Mouse (Mus musculus) heart, embryonic 16.5 days (tissue): ENCODE results near the gene Mterf1b. TPM values are rescaled to one million over a fixed set of nuclear protein-coding genes. Genes with fewer than 3 reads are reported as not detected.
"Not testable (repeated sequence)": the region's sequence is repeated elsewhere in the genome, so short reads cannot be mapped to it uniquely, and the experiment has no call there.

Experiments used
- ATAC-seq: fragments of 200-750 bp; cut with Nextera tagmentation; replicated peaks from 2 replicates; pipeline ENCODE4 v1.8.0; 2017; ENCODE audit warnings: moderate number of reproducible peaks; ENCODE audit not compliant: insufficient read depth, low FRiP score; ENCODE audit errors: extremely low read depth
- H3K27ac ChIP-seq: fragments of 300-500 bp; sonication (generic); 2 replicates; pipeline ENCODE4 v1.5.1; 2014; ENCODE audit warnings: mild to moderate bottlenecking, low read length, control low read depth, moderate library complexity
- H3K27me3 ChIP-seq: fragments of 300-500 bp; sonication (generic); 2 replicates; pipeline ENCODE4 v1.6.1; 2014; ENCODE audit warnings: low read length, mixed read lengths; ENCODE audit not compliant: control insufficient read depth, insufficient read depth
- H3K36me3 ChIP-seq: fragments of 300-500 bp; sonication (generic); 2 replicates; pipeline ENCODE4 v1.6.1; 2014; ENCODE audit not compliant: control insufficient read depth, insufficient read depth
- H3K4me1 ChIP-seq: fragments of 300-500 bp; sonication (generic); 2 replicates; pipeline ENCODE4 v1.6.1; 2014; ENCODE audit warnings: low read length, mixed read lengths; ENCODE audit not compliant: control insufficient read depth, insufficient read depth
- H3K4me2 ChIP-seq: fragments of 300-500 bp; sonication (generic); 2 replicates; pipeline ENCODE4 v1.6.1; 2014; ENCODE audit warnings: low read depth, mild to moderate bottlenecking, control low read depth, low read length
- H3K4me3 ChIP-seq: fragments of 300-500 bp; sonication (generic); 2 replicates; pipeline ENCODE4 v1.5.1; 2014; ENCODE audit warnings: mild to moderate bottlenecking, control low read depth, low read length
- H3K9ac ChIP-seq: fragments of 300-500 bp; sonication (generic); 2 replicates; pipeline ENCODE4 v1.6.1; 2014; ENCODE audit warnings: low read length, control low read depth
- H3K9me3 ChIP-seq: fragments of 300-500 bp; sonication (generic); replicated peaks from 2 replicates; pipeline ENCODE4 v1.6.1; 2016; ENCODE audit warnings: low read length; ENCODE audit not compliant: control insufficient read depth
- WGBS: fragments of 180-500 bp; shearing (Covaris S2); extraction: QIAGEN DNeasy Blood & Tissue Kit; methylation state at CpG from one replicate; pipeline ENCODE4 v1.1.7; 2014; 5-methylcytosine and 5-hydroxymethylcytosine counted together
- polyA plus RNA-seq: library from polyadenylated mRNA; unstranded; fragments of >200 nt; fragmentation: Nextera tagmentation; extraction: Ambion mirVana; gene quantifications from 2 replicates; pipeline ENCODE4 v1.2.1, GENCODE M21; 2015

Gene Mterf1b
- polyA plus RNA-seq, 1 experiment from 2014 or later, result 3.2 TPM

DNA sequence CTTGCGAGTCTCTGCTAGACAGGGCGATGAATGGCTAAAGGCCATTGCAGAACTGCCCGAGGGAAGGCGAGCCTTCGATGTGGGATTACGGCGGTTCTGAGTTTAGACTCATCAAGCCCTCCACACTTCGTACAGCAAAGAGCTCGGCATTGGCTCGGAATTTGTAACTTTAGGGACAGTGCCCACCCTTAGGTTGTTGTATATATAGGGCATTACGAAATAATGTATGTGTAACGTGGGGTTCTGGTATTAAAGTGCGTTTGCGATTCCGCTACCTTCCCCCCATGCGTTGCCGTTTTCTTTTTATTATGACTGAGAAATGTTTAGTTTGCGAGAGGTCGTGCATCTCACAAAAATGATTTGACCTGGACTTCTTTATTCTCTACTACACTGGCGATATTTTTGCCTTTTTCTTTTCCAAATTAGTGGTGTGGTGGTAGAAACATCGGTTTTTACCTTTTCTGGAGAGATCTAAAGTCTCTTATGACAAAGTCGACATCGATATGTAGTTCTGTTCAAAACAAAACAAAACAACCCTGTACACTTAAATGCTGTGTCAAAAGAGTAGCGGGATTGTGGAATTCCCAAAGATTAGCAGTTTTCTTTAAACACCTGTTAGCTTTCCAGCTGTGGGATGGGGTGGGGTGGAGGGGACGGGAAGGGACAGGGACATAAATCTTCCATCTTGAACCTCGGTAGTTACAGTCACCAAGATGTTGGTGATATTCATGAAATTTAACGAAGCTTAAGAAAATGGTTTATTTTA, 497 bp downstream of the Mterf1b start:
- WGBS, result 6% methylated on average over 13 of the region's 27 CpGs
- not testable (repeated sequence) for H3K4me1 ChIP-seq, H3K27ac ChIP-seq, H3K9me3 ChIP-seq, H3K36me3 ChIP-seq, ATAC-seq, H3K27me3 ChIP-seq
- peak overlapping the region; percentile 86 for H3K4me2 ChIP-seq
- H3K4me3 ChIP-seq, result peak overlapping the region; percentile 57
- H3K9ac ChIP-seq, result peak overlapping the region; percentile 68

DNA sequence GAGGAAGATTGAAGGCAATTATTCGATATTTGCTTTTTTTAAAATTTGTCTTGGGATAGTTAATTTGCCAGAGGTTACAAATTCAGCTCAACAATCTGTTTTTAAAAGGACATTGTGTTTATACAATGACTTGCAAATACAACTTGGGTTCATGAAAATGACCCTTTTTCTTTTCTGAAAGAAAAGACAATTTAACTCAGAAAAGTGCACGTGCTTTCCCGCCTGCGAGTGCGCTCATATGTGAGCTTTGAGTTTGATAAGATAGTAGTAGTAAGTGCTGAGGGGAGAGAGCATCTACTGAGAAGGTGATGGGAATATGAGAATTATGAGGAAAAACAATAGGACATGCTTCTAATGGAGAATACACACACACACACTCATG, 1.1 kb downstream of the Mterf1b start:
- WGBS, result 68% methylated on average over 5 of the region's 5 CpGs
- Histone ChIP-seq H3K36me3 (no peaks in the 10 kb centered on the region), H3K27ac (no peak overlapping the region), H3K9ac (no peak overlapping the region), H3K4me3 (peak overlapping the region; percentile 57), H3K9me3 (peaks cover 6% of the 10 kb centered on the region), H3K4me2 (peak overlapping the region; percentile 86), H3K4me1 (peaks cover 6% of the 10 kb centered on the region; the same call in 1 of the 2 replicates), H3K27me3 (no peaks in the 10 kb centered on the region)
- no peak for ATAC-seq

DNA sequence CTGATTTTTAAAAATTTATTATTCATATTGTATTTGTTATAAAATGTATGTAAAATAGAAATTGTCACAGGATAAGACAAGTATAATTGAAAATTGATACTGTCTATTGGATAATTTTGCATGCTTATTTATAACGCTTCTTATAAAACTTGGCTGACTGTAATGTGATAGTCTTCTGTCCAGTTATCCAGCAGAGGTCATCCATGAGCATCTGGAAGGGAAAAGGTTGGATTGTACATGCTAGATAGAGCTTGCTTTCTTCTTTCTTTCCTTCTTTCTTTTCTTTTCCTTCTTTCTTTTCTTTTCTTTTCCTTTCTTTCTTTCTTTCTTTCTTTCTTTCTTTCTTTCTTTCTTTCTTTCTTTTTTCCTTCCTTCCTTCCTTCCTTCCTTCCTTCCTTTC, 2.0 kb downstream of the Mterf1b start:
- no peak overlapping the region for H3K9ac ChIP-seq
- H3K9me3 ChIP-seq, result peaks cover 6% of the 10 kb centered on the region
- no peaks in the 10 kb centered on the region for H3K27me3 ChIP-seq
- H3K36me3 ChIP-seq, result no peaks in the 10 kb centered on the region
- H3K4me3 ChIP-seq, result no peak overlapping the region
- H3K27ac ChIP-seq, result no peak overlapping the region
- no peak overlapping the region for H3K4me2 ChIP-seq
- peaks cover 6% of the 10 kb centered on the region; the same call in 1 of the 2 replicates for H3K4me1 ChIP-seq
- 75% methylated on average over 1 of the region's 1 CpGs for WGBS
- ATAC-seq, result no peak

DNA sequence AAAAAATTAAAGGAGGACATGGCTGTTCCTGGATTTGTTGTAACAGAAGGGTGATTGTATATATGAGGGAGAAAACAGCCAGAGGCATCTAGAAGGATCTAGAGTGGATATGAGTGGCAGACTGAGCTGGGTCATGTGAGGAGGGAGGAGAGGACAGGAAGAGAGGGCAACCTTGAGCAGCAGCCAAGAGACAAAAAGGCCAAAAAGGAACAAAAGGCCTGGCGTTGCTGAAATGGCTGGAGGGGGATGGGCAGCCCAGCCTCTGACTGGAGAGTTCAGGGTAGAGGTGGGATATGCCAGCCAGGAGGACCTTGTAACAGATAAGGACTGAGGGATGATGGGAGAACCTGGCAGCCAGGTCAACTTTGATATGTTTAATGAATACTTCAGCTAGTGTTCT, 2.9 kb downstream of the Mterf1b start:
- Histone ChIP-seq H3K27ac (no peak overlapping the region), H3K4me2 (no peak overlapping the region), H3K9me3 (peaks cover 4% of the 10 kb centered on the region), H3K4me3 (no peak overlapping the region), H3K27me3 (no peaks in the 10 kb centered on the region), H3K9ac (no peak overlapping the region), H3K36me3 (no peaks in the 10 kb centered on the region), H3K4me1 (peaks cover 6% of the 10 kb centered on the region; the same call in 1 of the 2 replicates)
- 35% methylated on average over 1 of the region's 1 CpGs for WGBS
- no peak for ATAC-seq

DNA sequence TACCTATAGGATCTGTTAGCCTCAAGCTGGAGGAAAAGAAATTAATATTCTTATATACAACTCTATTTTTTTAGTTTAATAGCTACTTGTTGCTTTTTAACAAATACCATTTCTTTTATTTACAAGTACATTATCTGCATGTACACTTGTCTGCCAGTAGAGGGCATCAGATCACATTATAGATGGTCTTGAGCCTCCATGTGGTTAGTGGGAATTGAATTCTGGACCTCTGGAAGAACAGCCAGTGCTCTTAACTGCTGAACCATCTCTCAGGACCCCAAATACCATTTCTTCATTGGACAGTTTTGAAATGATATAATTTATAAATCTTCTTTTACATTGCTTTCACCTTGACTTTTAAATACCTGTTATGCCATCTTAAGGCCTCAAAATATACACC, 9.2 kb downstream of the Mterf1b start:
- Histone ChIP-seq H3K9me3 (no peaks in the 10 kb centered on the region), H3K36me3 (no peaks in the 10 kb centered on the region), H3K27ac (no peak overlapping the region), H3K4me1 (no peaks in the 10 kb centered on the region), H3K4me2 (no peak overlapping the region), H3K9ac (no peak overlapping the region), H3K27me3 (no peaks in the 10 kb centered on the region), H3K4me3 (no peak overlapping the region)
- ATAC-seq, result no peak

DNA sequence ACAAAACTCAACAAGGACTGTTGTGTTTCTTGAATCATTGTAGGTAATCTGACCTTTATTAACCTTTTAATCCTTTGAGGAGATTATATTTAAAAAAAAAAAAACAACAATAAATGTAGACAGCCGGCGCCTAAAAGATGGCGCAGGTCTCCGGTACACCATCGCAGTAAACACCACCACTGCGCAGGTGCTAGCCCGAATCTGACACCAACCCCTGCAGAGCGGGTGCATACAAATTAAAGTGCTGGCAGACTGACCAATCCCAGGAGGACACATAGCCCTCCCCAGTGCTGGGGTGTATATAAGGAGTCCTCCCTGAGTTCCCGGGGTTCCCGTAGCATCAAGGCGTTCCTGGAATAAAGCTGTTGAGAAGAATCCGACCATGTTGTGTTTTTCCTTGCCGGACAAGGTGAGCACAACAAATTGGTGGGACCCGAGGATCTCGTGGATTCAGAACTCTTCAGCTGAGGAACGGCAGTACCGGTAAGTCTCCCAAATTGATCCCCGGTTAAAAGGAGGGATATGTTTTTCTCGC, 10.2 kb downstream of the Mterf1b start:
- not testable (repeated sequence) for H3K4me1 ChIP-seq, H3K4me3 ChIP-seq, ATAC-seq, H3K4me2 ChIP-seq, H3K9me3 ChIP-seq, H3K27me3 ChIP-seq, H3K27ac ChIP-seq, H3K36me3 ChIP-seq, H3K9ac ChIP-seq
- WGBS, result 93% methylated on average over 19 of the region's 19 CpGs

DNA sequence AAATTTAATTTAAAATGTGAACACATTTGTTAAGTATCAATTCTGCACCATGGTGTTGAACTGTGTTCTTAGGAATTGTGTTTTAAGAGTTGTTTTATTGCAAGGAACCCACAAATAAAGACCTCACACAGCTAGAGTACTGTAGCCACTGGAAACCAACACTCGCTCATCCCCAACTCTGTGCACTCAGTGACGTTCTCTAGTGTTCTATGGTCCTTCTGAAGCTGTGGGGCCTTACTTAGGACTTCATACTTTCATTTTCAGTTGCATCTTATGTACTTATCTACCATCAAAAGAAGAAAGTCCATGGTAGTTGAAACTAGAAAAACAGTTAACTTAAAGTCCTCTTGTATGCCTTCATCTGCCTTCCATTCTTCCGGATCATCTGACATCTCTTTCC, 17.9 kb downstream of the Mterf1b start:
- H3K4me1 ChIP-seq, H3K4me3 ChIP-seq, H3K27ac ChIP-seq, ATAC-seq, H3K4me2 ChIP-seq, H3K27me3 ChIP-seq, H3K9ac ChIP-seq, H3K9me3 ChIP-seq, H3K36me3 ChIP-seq: not testable (repeated sequence)
- 81% methylated on average over 2 of the region's 3 CpGs for WGBS

DNA sequence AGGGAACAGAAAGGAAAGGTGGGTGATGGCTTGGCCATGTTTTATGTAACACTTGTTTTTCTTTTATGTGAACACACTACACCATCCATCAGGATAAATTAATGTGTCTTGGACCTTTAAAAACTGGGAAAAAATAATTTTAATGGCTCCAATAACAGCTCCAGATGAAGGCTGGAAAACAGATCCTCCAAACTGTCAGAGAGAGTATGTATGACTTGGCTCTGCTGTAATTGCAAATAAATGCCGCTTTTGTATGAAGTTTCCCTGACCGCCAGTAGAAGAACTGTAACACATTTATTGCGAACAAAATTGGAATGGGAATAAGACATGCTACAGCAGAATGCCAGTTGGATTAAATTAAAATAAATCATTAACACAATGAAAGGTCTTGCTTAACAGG, 29.1 kb downstream of the Mterf1b start:
- Histone ChIP-seq H3K9me3 (no peaks in the 10 kb centered on the region), H3K27me3 (no peaks in the 10 kb centered on the region), H3K4me2 (no peak overlapping the region), H3K4me1 (no peaks in the 10 kb centered on the region), H3K27ac (no peak overlapping the region), H3K9ac (no peak overlapping the region), H3K36me3 (no peaks in the 10 kb centered on the region), H3K4me3 (no peak overlapping the region)
- ATAC-seq, result no peak
- 71% methylated on average over 3 of the region's 3 CpGs for WGBS

DNA sequence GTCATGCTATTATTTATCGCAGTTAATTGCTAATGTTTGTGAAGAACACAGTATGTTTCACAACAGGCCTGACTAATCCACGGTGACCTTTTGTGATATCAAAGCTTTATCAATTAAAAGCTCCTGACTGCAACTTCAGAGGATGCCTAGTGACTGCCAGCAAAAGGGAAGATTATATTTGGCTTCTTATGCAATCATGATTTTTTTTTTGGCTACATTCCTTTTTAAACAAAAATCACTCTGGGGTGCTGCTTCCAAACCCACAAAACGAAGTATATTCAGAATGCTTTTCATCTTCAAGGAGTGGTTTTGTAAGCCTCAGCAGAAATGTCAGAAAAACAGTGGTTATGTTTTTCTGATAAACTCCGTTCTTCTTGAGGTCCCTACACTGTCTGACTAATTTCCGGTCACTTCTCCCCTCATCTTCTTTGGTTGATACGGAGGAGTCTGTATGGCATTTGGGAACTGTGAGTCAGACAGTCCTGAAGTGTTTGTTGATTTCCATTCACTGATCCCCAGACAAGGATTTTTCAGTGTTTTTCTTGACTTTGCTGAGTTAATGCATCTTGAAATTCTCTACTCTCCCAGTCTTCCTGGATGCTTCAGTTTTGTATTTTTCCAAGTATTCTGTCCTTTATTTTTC, 29.9 kb downstream of the Mterf1b start:
- no peaks in the 10 kb centered on the region for H3K36me3 ChIP-seq
- 56% methylated on average over 6 of the region's 6 CpGs for WGBS
- H3K9ac ChIP-seq, result no peak overlapping the region
- no peaks in the 10 kb centered on the region for H3K4me1 ChIP-seq
- ATAC-seq, result no peak
- H3K27me3 ChIP-seq, result no peaks in the 10 kb centered on the region
- H3K9me3 ChIP-seq, result no peaks in the 10 kb centered on the region
- no peak overlapping the region for H3K27ac ChIP-seq
- H3K4me3 ChIP-seq, result no peak overlapping the region
- H3K4me2 ChIP-seq, result no peak overlapping the region
